Mouse (Mus musculus): Measurements from ENCODE around the gene Defa33. TPM values are rescaled to one million over a fixed set of nuclear protein-coding genes. Genes with fewer than 3 reads are reported as not detected.

Defa33 gene
- polyA plus RNA-seq (2017; shearing (Covaris generic)): not detected

DNA sequence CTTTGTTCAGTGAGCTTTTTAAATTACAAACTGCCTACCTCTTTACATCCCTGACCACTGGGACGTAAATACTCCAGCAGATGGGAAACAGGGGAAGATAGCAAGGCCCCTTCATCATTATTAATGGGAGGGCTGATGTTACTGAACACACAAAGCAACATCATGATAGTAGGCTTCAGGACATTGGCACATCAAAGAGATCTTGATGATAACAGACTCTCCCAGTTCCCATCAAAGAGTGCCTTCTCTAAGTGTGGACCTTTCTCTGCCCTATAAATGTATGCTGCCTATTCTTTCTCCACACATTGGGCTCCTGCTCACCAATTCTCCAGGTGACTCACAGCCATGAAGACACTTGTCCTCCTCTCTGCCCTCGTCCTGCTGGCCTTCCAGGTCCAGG is at the start of gene Defa33:
Defa33 (plus strand) TSS at position 301 of the 400 bp plus-strand sequence.

GRCm38 (mm10) chr8:21378215-21378614 is 13.4 kb upstream of the Defa33 start, which contains the start of gene Defa2:
Gene Defa2 (plus strand): TSS chr8:21378515.

DNA sequence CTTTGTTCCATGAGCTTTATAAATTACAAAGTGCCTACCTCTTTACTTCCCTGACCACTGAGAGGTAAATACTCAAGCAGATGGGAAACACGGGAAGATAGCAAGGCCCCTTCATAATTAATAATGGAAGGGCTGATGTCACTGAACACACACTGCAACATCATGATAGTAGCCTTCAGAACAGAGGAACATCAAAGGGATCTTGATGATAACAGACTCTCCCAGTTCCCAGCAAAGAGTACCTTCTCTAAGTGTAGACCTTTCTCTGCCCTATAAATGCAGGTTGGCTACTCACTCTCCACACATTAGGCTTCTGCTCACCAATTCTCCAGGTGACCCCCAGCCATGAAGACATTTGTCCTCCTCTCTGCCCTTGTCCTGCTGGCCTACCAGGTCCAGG is 35.5 kb downstream of the Defa33 start, which contains the start of gene Defa36:
Defa36 (plus strand) TSS at position 301 of the 400 bp plus-strand sequence.

Other genes with a start within 250 kb of the Defa33 start
- not detected for gene Defa22, start 229.5 kb upstream of the Defa33 start, polyA plus RNA-seq (2017; shearing (Covaris generic))
- gene Defa31, start 200.2 kb upstream of the Defa33 start, polyA plus RNA-seq (2017; shearing (Covaris generic)): not detected
- not detected for gene Gm15293, start 190.2 kb upstream of the Defa33 start, polyA plus RNA-seq (2017; shearing (Covaris generic))
- gene Gm15292, start 142.1 kb upstream of the Defa33 start, polyA plus RNA-seq (2017; shearing (Covaris generic)): not detected
- not detected for gene Defa27, start 76.3 kb upstream of the Defa33 start, polyA plus RNA-seq (2017; shearing (Covaris generic))
- gene Defa29, start 64.8 kb upstream of the Defa33 start, polyA plus RNA-seq (2017; shearing (Covaris generic)): not detected
- gene Defa2, start 13.3 kb upstream of the Defa33 start, polyA plus RNA-seq (2017; shearing (Covaris generic)): not detected
- not detected for gene Defa36, start 35.6 kb downstream of the Defa33 start, polyA plus RNA-seq (2017; shearing (Covaris generic))
- not detected for gene Gm7849, start 64.7 kb downstream of the Defa33 start, polyA plus RNA-seq (2017; shearing (Covaris generic))
- not detected for gene Defa20, start 117.4 kb downstream of the Defa33 start, polyA plus RNA-seq (2017; shearing (Covaris generic))
- not detected for gene Defa32, start 137.2 kb downstream of the Defa33 start, polyA plus RNA-seq (2017; shearing (Covaris generic))
- gene Defa37, start 173.6 kb downstream of the Defa33 start, polyA plus RNA-seq (2017; shearing (Covaris generic)): not detected
- not detected for gene Defa28, start 191.2 kb downstream of the Defa33 start, polyA plus RNA-seq (2017; shearing (Covaris generic))
- gene Gm7861, start 202.7 kb downstream of the Defa33 start, polyA plus RNA-seq (2017; shearing (Covaris generic)): not detected
- gene Defa26, start 226.4 kb downstream of the Defa33 start, polyA plus RNA-seq (2017; shearing (Covaris generic)): not detected

Measured in activated CD4-positive, CD25-positive, alpha-beta regulatory T cell (primary cell).